Mouse (Mus musculus) heart, postnatal 0 days (tissue): ENCODE measurements at regions not wholly inside any gene's neighbourhood (a gene's known extent, or its start where the extent isn't known, plus 50 kb on each side); places are given as distances from the start of the nearest gene placed in this dataset.

Experiments
- ATAC-seq: fragments of 200-750 bp; cut with Nextera tagmentation; 2 replicates; pipeline ENCODE4 v1.8.0; 2017; ENCODE audit warnings: low read depth, moderate number of reproducible peaks, moderate library complexity; ENCODE audit not compliant: insufficient read depth
- DNase-seq: peaks from one replicate; pipeline ENCODE4 v3.0.0-alpha.2; 2016; ENCODE audit warnings: low spot score
- H3K27ac ChIP-seq: fragments of 300-500 bp; sonication (generic); 2 replicates; pipeline ENCODE4 v1.5.1; 2014; ENCODE audit warnings: low read depth, mild to moderate bottlenecking
- H3K27me3 ChIP-seq: fragments of 300-500 bp; sonication (generic); 2 replicates; pipeline ENCODE4 v1.6.1; 2014; ENCODE audit warnings: low read length, mixed read lengths; ENCODE audit not compliant: control insufficient read depth, insufficient read depth
- H3K36me3 ChIP-seq: fragments of 300-500 bp; sonication (generic); replicated peaks from 2 replicates; pipeline ENCODE4 v1.6.1; 2014; ENCODE audit warnings: low read length, mixed read lengths; ENCODE audit not compliant: control insufficient read depth, insufficient read depth
- H3K4me1 ChIP-seq: fragments of 300-500 bp; sonication (generic); 2 replicates; pipeline ENCODE4 v1.6.1; 2014; ENCODE audit warnings: antibody characterized with exemption; ENCODE audit not compliant: control insufficient read depth, insufficient read depth
- H3K4me2 ChIP-seq: fragments of 300-500 bp; sonication (generic); 2 replicates; pipeline ENCODE4 v1.6.1; 2014; ENCODE audit warnings: low read depth, mild to moderate bottlenecking, low read length, moderate library complexity
- H3K4me3 ChIP-seq: fragments of 300-500 bp; sonication (generic); 2 replicates; pipeline ENCODE4 v1.5.1; 2014; ENCODE audit warnings: low read depth, low read length
- H3K9ac ChIP-seq: fragments of 300-500 bp; sonication (generic); replicated peaks from 2 replicates; pipeline ENCODE4 v1.6.1; 2014; ENCODE audit warnings: low read depth, low read length, mixed read lengths
- H3K9me3 ChIP-seq: fragments of 300-500 bp; sonication (generic); replicated peaks from 2 replicates; pipeline ENCODE4 v1.6.1; 2016; ENCODE audit warnings: low read length; ENCODE audit not compliant: control insufficient read depth
- CTCF ChIP-seq: IDR thresholded peaks from 2 replicates; pipeline ENCODE4 v1.5.1; 2016; ENCODE audit warnings: antibody characterized with exemption, control low read depth, low read depth
- EP300 ChIP-seq: IDR thresholded peaks from 2 replicates; pipeline ENCODE4 v1.6.1; 2016; ENCODE audit warnings: antibody characterized with exemption, low read depth
- WGBS: fragments of 180-500 bp; shearing (Covaris S2); extraction: QIAGEN DNeasy Blood & Tissue Kit; methylation state at CpG from one replicate; pipeline ENCODE4 v1.1.7; 2014; 5-methylcytosine and 5-hydroxymethylcytosine counted together

GRCm38 (mm10) chr17:4391210-4391609 is 602.9 kb upstream of the Arid1b start:
- no peak for DNase-seq
- no peak for ATAC-seq
- H3K36me3 ChIP-seq = no peaks in the 10 kb centered on the region
- 58% methylated on average over 1 of the region's 1 CpGs for WGBS
- H3K9me3 ChIP-seq = no peaks in the 10 kb centered on the region
- no peaks in the 10 kb centered on the region for H3K4me1 ChIP-seq
- no peaks in the 10 kb centered on the region for H3K27me3 ChIP-seq
- TF ChIP-seq CTCF (no peak), EP300 (no peak)
- H3K27ac ChIP-seq = no peak overlapping the region
- H3K4me3 ChIP-seq = no peak overlapping the region
- H3K4me2 ChIP-seq = no peak overlapping the region
- H3K9ac ChIP-seq = no peak overlapping the region

- DNase-seq = no peak
- H3K4me1 ChIP-seq = no peaks in the 10 kb centered on the region
- no peak for TF ChIP-seq CTCF
- H3K4me3 ChIP-seq = no peak overlapping the region
- no peak overlapping the region for H3K4me2 ChIP-seq
- 82% methylated on average over 5 of the region's 5 CpGs for whole genome bisulfite sequencing
- H3K27ac ChIP-seq = no peak overlapping the region
- H3K36me3 ChIP-seq = no peaks in the 10 kb centered on the region
- H3K9me3 ChIP-seq = no peaks in the 10 kb centered on the region
- no peaks in the 10 kb centered on the region for H3K27me3 ChIP-seq
- ATAC-seq = no peak
- no peak overlapping the region for H3K9ac ChIP-seq
Measured at GRCm38 (mm10) chr17:4396119-4396518, 598.0 kb upstream of the Arid1b start.

GRCm38 (mm10) chr17:4417686-4418085 is 576.4 kb upstream of the Arid1b start:
- no peak for DNase-seq
- TF ChIP-seq CTCF (no peak), EP300 (no peak)
- Histone ChIP-seq H3K27me3 (no peaks in the 10 kb centered on the region), H3K9me3 (no peaks in the 10 kb centered on the region), H3K27ac (no peak overlapping the region), H3K4me2 (no peak overlapping the region), H3K36me3 (no peaks in the 10 kb centered on the region), H3K4me3 (no peak overlapping the region), H3K4me1 (no peaks in the 10 kb centered on the region), H3K9ac (no peak overlapping the region)
- WGBS = 66% methylated on average over 5 of the region's 5 CpGs
- ATAC-seq = no peak

- H3K36me3 ChIP-seq = no peaks in the 10 kb centered on the region
- H3K27me3 ChIP-seq = no peaks in the 10 kb centered on the region
- no peak overlapping the region for H3K9ac ChIP-seq
- 44% methylated on average over 6 of the region's 6 CpGs for WGBS
- ATAC-seq = no peak
- no peak overlapping the region for H3K4me3 ChIP-seq
- no peaks in the 10 kb centered on the region for H3K9me3 ChIP-seq
- no peak for DNase-seq
- no peaks in the 10 kb centered on the region for H3K4me1 ChIP-seq
- TF ChIP-seq CTCF = no peak
- no peak overlapping the region for H3K27ac ChIP-seq
- no peak overlapping the region for H3K4me2 ChIP-seq
Measured at GRCm38 (mm10) chr17:4424451-4425168, 569.5 kb upstream of the Arid1b start.

DNA sequence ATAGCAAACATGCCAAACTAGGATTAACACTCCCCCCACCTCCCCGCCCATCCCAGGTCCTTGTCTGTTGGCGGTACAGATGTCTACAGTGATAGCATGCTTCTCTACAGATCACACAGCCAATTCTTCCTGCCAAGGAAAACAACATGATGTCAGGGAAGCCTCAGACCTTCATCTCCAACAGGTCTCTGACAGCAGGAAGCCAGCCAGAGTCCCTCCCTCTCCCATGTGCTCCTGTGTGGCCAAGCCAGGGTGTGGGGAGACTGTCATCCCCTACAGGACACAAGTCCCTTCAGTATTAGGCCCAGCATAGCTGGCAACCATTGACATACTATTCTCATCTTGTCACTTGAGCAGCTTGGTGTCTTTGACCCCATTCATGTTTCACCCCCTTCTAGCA is 568.8 kb upstream of the Arid1b start:
- no peak for DNase-seq
- Histone ChIP-seq H3K27me3 (no peaks in the 10 kb centered on the region), H3K27ac (no peak overlapping the region), H3K36me3 (no peaks in the 10 kb centered on the region), H3K9ac (no peak overlapping the region), H3K9me3 (no peaks in the 10 kb centered on the region), H3K4me1 (no peaks in the 10 kb centered on the region), H3K4me2 (no peak overlapping the region), H3K4me3 (no peak overlapping the region)
- ATAC-seq = no peak
- TF ChIP-seq CTCF (no peak), EP300 (no peak)
- WGBS = 54% methylated on average over 2 of the region's 2 CpGs

- H3K9ac ChIP-seq = no peak overlapping the region
- ATAC-seq (no peak), DNase-seq (no peak)
- TF ChIP-seq CTCF (no peak), EP300 (no peak)
- H3K9me3 ChIP-seq = no peaks in the 10 kb centered on the region
- no peaks in the 10 kb centered on the region for H3K36me3 ChIP-seq
- no peak overlapping the region for H3K4me2 ChIP-seq
- no peak overlapping the region for H3K4me3 ChIP-seq
- no peak overlapping the region for H3K27ac ChIP-seq
- 76% methylated on average over 2 of the region's 2 CpGs for WGBS
- no peaks in the 10 kb centered on the region for H3K27me3 ChIP-seq
- H3K4me1 ChIP-seq = no peaks in the 10 kb centered on the region
Measured at GRCm38 (mm10) chr17:4429036-4429435, 565.1 kb upstream of the Arid1b start.
